Mouse (Mus musculus) stomach, embryonic 15.5 days (tissue): ENCODE measurements around the gene Rragd. TPM values are rescaled to one million over a fixed set of nuclear protein-coding genes. Genes with fewer than 3 reads are reported as not detected.

ENCODE experiments used
- ATAC-seq: fragments of 200-750 bp; cut with Nextera tagmentation; 2 replicates; pipeline ENCODE4 v1.8.0; 2017; ENCODE audit warnings: low read depth, moderate number of reproducible peaks, moderate TSS enrichment; ENCODE audit not compliant: insufficient read depth, low FRiP score
- H3K27ac ChIP-seq: fragments of 300-500 bp; sonication (generic); 2 replicates; pipeline ENCODE4 v1.5.1; 2015; ENCODE audit warnings: mild to moderate bottlenecking, inconsistent platforms
- H3K27me3 ChIP-seq: fragments of 300-500 bp; sonication (generic); replicated peaks from 2 replicates; pipeline ENCODE4 v1.6.1; 2015; ENCODE audit warnings: inconsistent platforms
- H3K36me3 ChIP-seq: fragments of 300-500 bp; sonication (generic); 2 replicates; pipeline ENCODE4 v1.6.1; 2015; ENCODE audit warnings: inconsistent platforms
- H3K4me1 ChIP-seq: fragments of 300-500 bp; sonication (generic); 2 replicates; pipeline ENCODE4 v1.6.1; 2015; ENCODE audit warnings: inconsistent platforms
- H3K4me2 ChIP-seq: fragments of 300-500 bp; sonication (generic); 2 replicates; pipeline ENCODE4 v1.6.1; 2015; ENCODE audit warnings: mild to moderate bottlenecking, inconsistent platforms
- H3K4me3 ChIP-seq: fragments of 300-500 bp; sonication (generic); replicated peaks from 2 replicates; pipeline ENCODE4 v1.5.1; 2015; ENCODE audit warnings: inconsistent platforms
- H3K9ac ChIP-seq: fragments of 300-500 bp; sonication (generic); 2 replicates; pipeline ENCODE4 v1.6.1; 2015; ENCODE audit warnings: inconsistent platforms
- H3K9me3 ChIP-seq: fragments of 300-500 bp; sonication (generic); 2 replicates; pipeline ENCODE4 v1.6.1; 2016; ENCODE audit warnings: inconsistent platforms
- WGBS: fragments of 180-500 bp; shearing (Covaris S2); methylation state at CpG from one replicate; pipeline ENCODE4 v1.1.7; 2015; 5-methylcytosine and 5-hydroxymethylcytosine counted together
- polyA plus RNA-seq: library from polyadenylated mRNA; unstranded; fragments of >200 nt; fragmentation: Nextera tagmentation; extraction: Ambion mirVana; gene quantifications from 2 replicates; pipeline ENCODE4 v1.2.1, GENCODE M21; 2015

Gene Rragd
- 8.9 and 13.0 TPM in 2 replicates for polyA plus RNA-seq

DNA sequence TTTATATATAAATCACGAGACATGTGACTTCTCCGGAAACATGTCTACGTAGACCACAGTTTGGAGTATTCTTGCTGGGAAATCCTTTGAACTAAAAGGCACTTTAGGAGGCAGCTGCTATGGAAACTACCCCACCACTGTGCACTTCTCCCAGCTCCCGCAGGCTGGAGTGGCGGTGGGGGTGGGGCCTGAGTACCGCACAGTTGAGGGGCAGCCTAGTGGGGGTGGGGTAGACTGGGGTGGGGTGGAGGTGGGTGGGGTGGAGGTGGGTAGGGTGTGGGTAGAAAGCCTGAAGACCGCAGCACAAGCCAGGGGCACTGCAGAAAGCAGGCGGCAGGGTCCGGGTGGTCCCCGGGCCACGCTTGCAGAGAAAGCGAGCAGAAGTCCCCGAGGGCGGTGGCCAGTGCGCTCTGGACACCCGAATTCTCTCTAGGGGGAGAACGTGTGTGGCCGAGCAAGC is at the start of gene Rragd:
Rragd (plus strand) TSS at position 322 of the 460 bp plus-strand sequence.
- Histone ChIP-seq H3K4me1 (no peaks in the 10 kb centered on the region), H3K36me3 (no peaks in the 10 kb centered on the region), H3K27me3 (no peaks in the 10 kb centered on the region), H3K9ac (peak within 1 kb of the TSS; percentile 46), H3K4me3 (peak within 1 kb of the TSS; percentile 64), H3K9me3 (no peaks in the 10 kb centered on the region), H3K4me2 (peak within 1 kb of the TSS; percentile 98), H3K27ac (no peak within 1 kb of the TSS)
- WGBS, result 0% methylated on average over 16 of the region's 18 CpGs
- ATAC-seq, result peak; percentile 30; the same call in 1 of the 2 replicates

DNA sequence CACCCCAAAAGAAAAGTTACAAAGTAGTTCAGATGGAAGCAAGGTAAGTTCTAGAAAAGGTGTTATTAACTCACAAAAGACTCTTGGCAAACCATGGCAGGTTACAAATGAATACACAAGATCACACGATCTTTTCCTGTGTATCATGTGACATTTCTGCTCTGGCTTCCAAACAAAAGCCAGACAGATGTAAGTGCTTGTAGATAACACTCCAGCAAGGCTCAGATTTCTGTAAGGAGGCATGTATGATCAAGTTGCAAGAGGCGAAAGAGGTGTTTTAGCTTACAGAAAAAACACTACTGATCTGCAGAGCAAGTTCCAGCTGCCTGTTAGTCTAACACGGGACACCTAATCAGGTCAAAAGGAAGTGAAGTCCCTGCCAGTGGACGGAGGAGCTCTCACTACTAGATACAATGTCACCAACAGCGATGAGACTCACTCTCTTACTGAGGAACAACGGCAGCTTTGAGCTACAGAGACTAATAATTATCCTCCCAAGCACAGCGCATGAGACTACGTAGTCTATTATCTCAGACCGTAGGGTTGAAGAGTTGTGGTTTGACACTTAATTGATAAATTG is 46.0 kb upstream of the Rragd start:
- H3K27ac ChIP-seq, result peak overlapping the region; percentile 74
- 22% methylated on average over 9 of the region's 9 CpGs for WGBS
- no peak overlapping the region for H3K9ac ChIP-seq

DNA sequence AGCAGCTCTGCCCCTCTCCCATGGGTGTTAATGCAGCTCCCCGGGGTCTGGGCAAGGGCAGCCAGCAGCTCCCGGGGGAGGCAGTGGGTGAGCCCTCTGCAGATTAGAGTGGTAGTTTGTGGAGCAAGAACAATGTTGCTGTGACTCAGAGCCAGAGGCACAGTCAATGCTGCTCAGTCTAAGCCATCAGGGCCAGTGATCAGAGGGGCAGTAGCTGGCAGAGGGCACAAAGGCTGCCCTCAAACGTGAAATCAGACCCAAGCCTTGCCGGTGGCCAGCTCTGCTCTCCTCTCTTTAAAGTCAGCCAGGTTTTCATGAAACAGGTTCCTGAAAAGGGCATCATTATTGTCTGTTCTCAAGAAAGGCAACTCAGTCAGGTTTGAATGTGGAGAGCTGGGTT is 43.3 kb upstream of the Rragd start:
- Histone ChIP-seq H3K9ac (no peak overlapping the region), H3K36me3 (no peaks in the 10 kb centered on the region), H3K27me3 (no peaks in the 10 kb centered on the region), H3K9me3 (no peaks in the 10 kb centered on the region), H3K4me3 (no peak overlapping the region), H3K4me1 (no peaks in the 10 kb centered on the region), H3K4me2 (no peak overlapping the region), H3K27ac (no peak overlapping the region)
- no peak for ATAC-seq
- 57% methylated on average over 4 of the region's 4 CpGs for WGBS

More for the DNA sequence above, 46.0 kb upstream of the Rragd start:
- Histone ChIP-seq H3K4me1 (no peaks in the 10 kb centered on the region), H3K9me3 (no peaks in the 10 kb centered on the region), H3K27me3 (no peaks in the 10 kb centered on the region), H3K4me3 (no peak overlapping the region), H3K4me2 (peak overlapping the region; percentile 23; the same call in 1 of the 2 replicates), H3K36me3 (no peaks in the 10 kb centered on the region)
- ATAC-seq, result no peak

DNA sequence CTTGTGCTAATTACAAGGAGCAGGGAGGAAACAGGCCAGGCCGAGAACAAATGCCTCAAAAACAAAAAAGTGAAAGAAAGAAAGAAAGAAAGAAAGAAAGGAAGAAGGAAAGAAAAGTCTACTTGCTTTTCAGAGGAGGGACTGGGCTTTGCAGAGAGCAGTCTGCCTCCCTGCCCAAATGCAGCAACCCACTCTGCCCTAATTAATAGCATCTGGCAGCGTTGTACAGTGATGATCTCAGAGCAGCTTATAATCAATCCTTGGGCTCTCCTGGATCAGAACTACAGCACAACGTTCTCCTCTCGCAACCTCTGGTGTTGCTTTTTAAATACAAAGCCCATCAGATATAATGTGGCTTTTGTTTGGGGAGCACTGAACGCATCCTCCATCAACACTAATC is 42.9 kb upstream of the Rragd start:
- H3K27me3 ChIP-seq, result no peaks in the 10 kb centered on the region
- no peak overlapping the region for H3K4me3 ChIP-seq
- no peak overlapping the region for H3K9ac ChIP-seq
- H3K4me1 ChIP-seq, result no peaks in the 10 kb centered on the region
- ATAC-seq, result no peak
- H3K27ac ChIP-seq, result no peak overlapping the region
- H3K4me2 ChIP-seq, result no peak overlapping the region
- no peaks in the 10 kb centered on the region for H3K36me3 ChIP-seq
- H3K9me3 ChIP-seq, result no peaks in the 10 kb centered on the region
- 63% methylated on average over 5 of the region's 5 CpGs for WGBS

DNA sequence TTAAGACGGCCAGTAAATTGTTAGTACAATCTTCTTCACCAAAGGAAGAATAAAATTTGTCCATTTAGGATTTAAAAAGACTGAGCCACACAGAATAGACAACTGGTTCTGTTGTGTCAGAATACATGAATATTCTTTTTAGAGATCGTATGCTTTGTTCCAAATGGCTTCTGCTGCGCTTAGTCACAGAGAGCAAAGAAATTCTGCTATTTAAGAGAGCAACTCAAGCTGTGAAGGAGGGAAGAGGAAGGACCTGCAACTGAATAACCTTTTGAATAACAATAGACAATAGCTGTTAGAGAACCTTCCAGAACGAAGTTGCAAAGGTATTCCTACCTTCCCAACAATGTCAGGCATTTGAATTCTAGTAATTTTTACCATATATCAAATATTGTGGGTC is 41.9 kb upstream of the Rragd start:
- no peak overlapping the region for H3K4me3 ChIP-seq
- no peaks in the 10 kb centered on the region for H3K36me3 ChIP-seq
- H3K4me1 ChIP-seq, result no peaks in the 10 kb centered on the region
- no peak overlapping the region for H3K27ac ChIP-seq
- no peaks in the 10 kb centered on the region for H3K27me3 ChIP-seq
- WGBS, result 75% methylated on average over 4 of the region's 4 CpGs
- no peak for ATAC-seq
- no peaks in the 10 kb centered on the region for H3K9me3 ChIP-seq
- H3K9ac ChIP-seq, result no peak overlapping the region
- H3K4me2 ChIP-seq, result no peak overlapping the region

DNA sequence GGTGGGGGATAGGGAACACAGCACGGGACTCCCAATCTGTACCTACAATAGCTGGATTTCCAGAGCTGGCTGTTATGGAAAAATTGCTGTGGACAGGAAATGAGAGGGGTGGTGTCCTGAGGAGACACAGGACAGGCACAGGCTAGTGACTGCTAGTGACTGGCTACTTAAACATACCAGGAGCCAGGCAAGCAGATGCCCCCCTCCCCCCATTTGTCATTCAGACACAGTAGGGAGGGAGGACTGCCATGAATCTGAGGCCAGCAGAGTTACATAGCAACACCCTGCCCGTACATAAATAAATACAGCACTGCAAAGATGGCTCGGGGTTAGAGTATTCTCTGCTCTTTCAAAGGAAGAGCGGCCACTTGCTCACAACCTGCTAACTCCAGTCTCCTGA is 35.2 kb upstream of the Rragd start:
- ATAC-seq, result no peak
- H3K4me2 ChIP-seq, result no peak overlapping the region
- WGBS, result 21% methylated on average over 4 of the region's 4 CpGs
- H3K27me3 ChIP-seq, result peaks cover 8% of the 10 kb centered on the region; the same call in 1 of the 2 replicates
- no peaks in the 10 kb centered on the region for H3K36me3 ChIP-seq
- no peak overlapping the region for H3K27ac ChIP-seq
- no peak overlapping the region for H3K4me3 ChIP-seq
- H3K4me1 ChIP-seq, result peaks cover 5% of the 10 kb centered on the region; the same call in 1 of the 2 replicates
- H3K9ac ChIP-seq, result no peak overlapping the region
- H3K9me3 ChIP-seq, result no peaks in the 10 kb centered on the region

DNA sequence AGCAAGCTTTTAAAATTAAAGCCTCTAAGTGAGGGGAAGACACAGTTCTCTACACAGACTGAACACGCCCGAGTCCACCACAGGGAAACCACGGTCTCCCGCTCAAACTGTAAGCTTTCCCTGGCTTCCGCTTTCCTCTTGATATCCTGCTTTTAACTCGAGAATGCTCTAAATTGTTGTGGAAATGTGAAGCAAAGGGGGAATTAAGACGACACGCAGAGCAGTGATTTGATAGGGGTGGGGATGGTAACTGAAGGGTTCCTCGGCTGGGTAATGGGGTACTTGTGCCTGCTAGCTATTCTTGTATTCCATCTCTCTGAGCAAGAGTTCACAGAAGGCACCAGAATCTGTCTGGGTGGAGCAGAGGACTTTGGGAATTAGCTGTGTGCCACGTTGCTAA is 34.1 kb upstream of the Rragd start:
- Histone ChIP-seq H3K4me3 (no peak overlapping the region), H3K9ac (no peak overlapping the region), H3K9me3 (no peaks in the 10 kb centered on the region), H3K4me2 (no peak overlapping the region), H3K36me3 (no peaks in the 10 kb centered on the region), H3K27ac (no peak overlapping the region), H3K4me1 (peaks cover 5% of the 10 kb centered on the region; the same call in 1 of the 2 replicates), H3K27me3 (peaks cover 8% of the 10 kb centered on the region; the same call in 1 of the 2 replicates)
- ATAC-seq, result no peak
- 48% methylated on average over 10 of the region's 10 CpGs for WGBS

DNA sequence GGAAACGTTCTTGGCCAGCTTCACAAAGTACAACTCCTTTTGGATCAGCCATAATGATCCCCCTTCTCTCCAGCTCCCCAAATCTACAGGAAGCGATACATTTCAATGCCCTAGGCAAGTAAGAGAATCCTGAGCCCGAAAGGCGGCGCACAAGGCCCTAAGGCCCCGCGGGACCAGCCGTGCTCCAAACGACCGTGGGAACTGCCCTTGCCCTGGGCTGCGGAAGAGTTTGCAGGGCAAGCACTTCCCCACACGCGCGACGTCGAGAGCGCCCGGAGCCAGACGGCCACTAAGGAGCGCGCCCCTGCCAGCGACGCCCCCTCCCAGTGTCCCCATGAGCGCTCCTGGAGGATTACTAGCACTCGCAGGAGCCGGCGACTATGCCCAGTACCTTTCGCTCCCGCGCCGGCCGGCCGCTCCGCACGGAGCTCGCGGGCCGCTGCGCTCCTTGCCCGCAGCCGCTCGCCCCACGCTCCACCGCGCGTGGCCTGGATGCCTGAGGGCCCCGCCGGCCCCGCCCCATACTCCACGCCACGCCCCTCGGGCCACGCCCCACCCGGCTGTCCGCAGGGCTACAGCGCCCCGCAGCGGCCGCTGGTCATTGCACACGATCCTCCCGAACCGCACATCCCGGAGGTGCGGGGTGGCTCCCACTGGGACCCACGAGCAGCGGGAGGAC is 32.3 kb upstream of the Rragd start, which contains the start of gene Ankrd6:
Ankrd6 (minus strand) TSS at position 486 of the 679 bp plus-strand sequence.
- Histone ChIP-seq H3K27me3 (peaks cover 8% of the 10 kb centered on the region; the same call in 1 of the 2 replicates), H3K4me2 (peak within 1 kb of the TSS; percentile 99), H3K4me3 (peak within 1 kb of the TSS; percentile 74), H3K27ac (no peak within 1 kb of the TSS), H3K9me3 (no peaks in the 10 kb centered on the region), H3K4me1 (peaks cover 5% of the 10 kb centered on the region; the same call in 1 of the 2 replicates), H3K36me3 (no peaks in the 10 kb centered on the region), H3K9ac (peak within 1 kb of the TSS; percentile 50)
- WGBS, result under 1% methylated on average over 66 of the region's 66 CpGs
- peak; percentile 87 for ATAC-seq

DNA sequence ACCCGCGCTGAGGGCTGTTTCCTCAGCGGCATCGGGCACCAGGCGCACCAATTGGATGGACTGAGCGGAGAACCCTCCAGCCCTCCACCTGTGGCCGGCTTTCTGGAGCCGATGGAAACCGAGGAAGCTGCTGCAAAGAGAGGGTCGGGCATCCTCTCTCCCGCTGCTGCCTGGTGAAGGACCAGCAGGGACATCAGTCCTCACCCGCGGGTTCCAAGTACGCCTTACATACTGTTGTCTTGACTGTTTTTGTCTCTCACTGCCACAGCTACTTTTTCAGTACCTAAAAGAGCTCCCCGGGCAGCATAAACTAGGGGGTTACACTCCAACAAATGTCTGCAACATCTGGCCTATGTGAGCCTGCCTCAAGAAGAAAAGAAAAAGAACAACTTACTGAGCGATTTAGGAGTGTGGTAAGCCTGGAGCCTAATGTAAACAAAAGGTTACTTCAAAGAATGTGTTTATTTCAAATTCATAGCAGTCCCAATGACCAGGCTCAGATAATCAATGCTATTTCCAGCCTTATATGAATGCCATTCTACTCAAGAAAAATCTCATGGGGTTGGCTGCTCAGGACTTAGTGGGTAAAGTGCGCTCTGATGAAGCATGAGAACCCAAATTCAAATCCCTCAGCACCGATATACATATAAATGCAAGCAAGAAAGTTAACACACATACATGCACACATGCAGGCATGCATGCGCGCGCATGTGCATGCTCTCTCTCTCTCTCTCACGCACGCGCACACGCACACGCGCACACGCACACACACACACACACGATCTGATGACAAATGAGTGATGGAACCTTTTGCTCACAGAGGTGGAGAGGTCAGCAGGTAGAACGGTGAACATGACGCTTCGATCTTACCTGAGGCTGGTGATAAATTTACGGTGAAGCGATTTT is 31.5 kb upstream of the Rragd start:
- 7% methylated on average over 34 of the region's 34 CpGs for WGBS
- H3K36me3 ChIP-seq, result no peaks in the 10 kb centered on the region
- no peak; the same call in 1 of the 2 replicates for ATAC-seq
- H3K9me3 ChIP-seq, result no peaks in the 10 kb centered on the region
- peaks cover 8% of the 10 kb centered on the region; the same call in 1 of the 2 replicates for H3K27me3 ChIP-seq
- peak overlapping the region; percentile 50; the same call in 1 of the 2 replicates for H3K9ac ChIP-seq
- peak overlapping the region; percentile 99 for H3K4me2 ChIP-seq
- H3K4me1 ChIP-seq, result peaks cover 5% of the 10 kb centered on the region; the same call in 1 of the 2 replicates
- peak overlapping the region; percentile 74 for H3K4me3 ChIP-seq
- no peak overlapping the region for H3K27ac ChIP-seq

DNA sequence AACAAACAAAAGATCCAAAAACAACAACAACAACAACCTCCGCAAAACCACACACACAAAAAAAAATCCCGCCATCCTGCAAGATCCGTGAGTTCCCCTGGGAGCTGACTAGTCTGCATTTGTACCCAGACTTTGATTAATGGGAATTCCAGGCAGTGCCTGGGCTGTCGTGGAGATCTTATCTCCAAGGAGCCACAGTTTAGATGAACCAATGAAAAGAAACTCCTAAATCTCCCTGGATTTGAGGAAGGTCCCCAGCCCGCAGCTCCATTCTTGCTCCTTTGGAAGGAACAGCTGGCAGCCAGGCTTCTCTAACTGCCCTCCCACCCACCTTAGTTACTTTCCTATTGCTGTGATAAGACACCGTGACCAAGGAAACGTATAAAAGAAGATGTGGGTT is 30.2 kb upstream of the Rragd start:
- peak overlapping the region; percentile 99; the same call in 1 of the 2 replicates for H3K4me2 ChIP-seq
- WGBS, result 6% methylated on average over 7 of the region's 7 CpGs
- H3K9me3 ChIP-seq, result no peaks in the 10 kb centered on the region
- no peak overlapping the region for H3K27ac ChIP-seq
- H3K36me3 ChIP-seq, result no peaks in the 10 kb centered on the region
- H3K9ac ChIP-seq, result no peak overlapping the region
- peaks cover 8% of the 10 kb centered on the region; the same call in 1 of the 2 replicates for H3K27me3 ChIP-seq
- ATAC-seq, result no peak
- peaks cover 5% of the 10 kb centered on the region; the same call in 1 of the 2 replicates for H3K4me1 ChIP-seq
- 0 out of 2 replicates have a peak overlapping the region, but pooled peaks have one; percentile 2 for H3K4me3 ChIP-seq

DNA sequence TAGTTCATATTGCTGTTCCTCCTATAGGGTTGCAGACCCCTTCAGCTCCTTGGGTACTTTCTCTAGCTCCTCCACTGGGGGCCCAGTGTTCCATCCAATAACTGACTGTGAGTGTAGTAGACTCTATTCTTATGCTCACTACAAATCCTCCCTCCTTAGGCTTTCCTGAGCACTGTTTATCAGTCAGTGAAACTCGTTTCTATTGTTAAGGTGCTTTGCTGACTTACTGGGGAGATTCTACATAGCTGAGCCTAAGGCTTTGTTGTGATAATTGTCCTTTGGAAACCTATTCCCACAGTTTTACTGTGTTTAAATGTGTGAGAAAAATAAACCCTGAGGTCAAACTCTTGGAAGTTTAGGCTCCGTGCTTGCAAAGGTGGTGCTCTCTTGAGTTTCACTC is 26.4 kb upstream of the Rragd start:
- H3K4me1 ChIP-seq, result no peaks in the 10 kb centered on the region; the same call in 1 of the 2 replicates
- no peak for ATAC-seq
- WGBS, result 43% methylated on average over 2 of the region's 2 CpGs
- H3K27ac ChIP-seq, result no peak overlapping the region
- no peak overlapping the region for H3K4me3 ChIP-seq
- H3K9ac ChIP-seq, result no peak overlapping the region
- H3K27me3 ChIP-seq, result 0 out of 2 replicates have a peak, but pooled peaks cover 3% of the 10 kb centered on the region
- H3K36me3 ChIP-seq, result no peaks in the 10 kb centered on the region
- no peaks in the 10 kb centered on the region for H3K9me3 ChIP-seq
- H3K4me2 ChIP-seq, result no peak overlapping the region
